Mouse (Mus musculus) gastrocnemius, postnatal 36 days (tissue): ENCODE measurements around the gene Col15a1. TPM values are rescaled to one million over a fixed set of nuclear protein-coding genes. Genes with fewer than 3 reads are reported as not detected.

Experiments used
- DNase-seq, 2 experiments: peaks; one replicate each; pipeline ENCODE4 v3.0.0; 2022
- intact Hi-C: fragments of 180-260 bp; cut with DNase I; formaldehyde crosslinking; loops from one replicate; pipeline ENCODE4 v1.15.1; 2025
- total RNA-seq, 2 experiments: library from RNA; stranded (reverse); gene quantifications; 2 replicates each; pipeline ENCODE4 v1.2.3; 2021

Gene Col15a1
- total RNA-seq, 2 experiments from 2014 or later, result 44.6 to 76.0 TPM

DNA sequence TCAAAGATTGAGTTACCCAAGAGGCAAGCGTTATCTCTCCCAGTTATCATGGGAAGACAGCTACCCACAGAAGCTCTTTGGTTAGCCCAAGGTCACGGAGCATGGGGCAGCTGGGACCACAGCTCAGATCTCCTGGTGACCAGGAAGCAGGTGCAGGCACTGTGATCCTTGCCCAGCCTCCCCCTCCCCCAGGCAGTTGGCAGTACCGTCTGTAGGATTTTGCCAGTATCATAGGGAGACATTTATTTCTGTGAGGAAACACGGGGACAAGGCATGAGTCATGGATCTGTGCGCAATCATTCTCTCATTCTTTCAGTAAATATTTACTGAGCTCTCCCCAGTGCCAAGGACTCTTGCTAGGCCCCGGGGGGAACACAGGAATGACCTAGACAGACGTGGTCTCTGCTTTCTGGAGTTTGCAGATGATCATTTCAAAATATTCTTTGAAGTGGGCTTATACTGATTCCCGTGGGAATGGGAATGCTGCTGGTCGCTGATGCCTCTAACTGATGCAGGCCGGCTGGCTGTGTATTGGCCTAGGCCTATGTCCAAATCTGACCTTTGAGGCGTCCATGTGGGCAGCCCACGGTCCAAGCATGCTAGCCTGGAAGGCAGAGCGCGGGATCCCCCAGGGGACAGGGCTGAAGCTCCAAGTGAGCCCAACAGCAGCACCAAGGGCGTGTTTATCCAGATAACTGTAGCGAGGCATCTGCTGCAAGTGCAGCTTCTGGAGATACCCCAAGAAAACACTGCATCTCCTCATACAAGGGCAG lies 86.0 kb downstream of the Col15a1 start:
- intact Hi-C loops, result no loop called here
- peak; percentile 76 to 79 for DNase-seq

DNA sequence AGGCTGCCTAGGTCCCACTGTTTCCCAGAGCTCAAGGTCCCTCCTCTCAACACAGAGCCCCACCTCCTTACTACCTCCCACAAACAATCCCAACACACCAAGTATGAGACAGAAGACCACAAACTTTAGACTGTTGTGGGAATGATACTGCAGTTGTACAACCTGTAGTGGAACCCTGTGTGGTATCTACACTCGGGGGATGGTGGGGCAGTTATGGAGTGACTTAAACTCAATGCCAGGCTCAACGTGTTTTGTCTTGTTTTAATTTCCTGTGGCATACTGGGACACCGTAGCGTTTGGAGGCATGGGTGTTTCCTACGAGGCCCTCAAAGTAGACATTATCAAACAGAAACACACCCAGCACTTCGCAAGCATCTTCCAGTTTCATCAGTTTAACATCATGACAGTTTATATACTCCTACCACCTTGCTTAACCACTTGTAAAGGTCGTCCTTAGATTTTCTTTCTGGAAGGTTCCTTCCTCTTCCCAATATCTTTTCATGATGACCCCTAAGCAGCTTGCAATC lies 86.6 kb downstream of the Col15a1 start:
- intact Hi-C loops, result no loop called here

DNA sequence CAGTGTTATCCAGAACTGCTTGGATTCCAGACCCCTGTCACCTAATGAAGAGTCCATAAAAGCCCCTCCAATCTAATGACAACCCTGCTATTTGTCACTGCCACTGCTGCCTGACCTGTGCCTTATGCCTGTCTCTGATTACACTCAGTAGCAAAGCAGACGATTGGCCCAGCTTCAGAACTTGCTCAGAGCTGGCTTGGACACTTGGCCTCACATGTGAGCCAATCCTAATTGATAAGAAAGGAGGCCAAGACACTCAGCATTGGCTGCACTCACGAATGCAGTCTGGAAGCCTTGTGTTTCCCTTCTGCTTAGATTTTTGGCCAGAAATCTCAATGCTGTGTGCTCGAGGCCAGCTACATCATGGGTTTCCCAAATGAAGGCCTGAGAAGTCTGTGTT lies 87.6 kb downstream of the Col15a1 start:
- peak; percentile 42 to 56 for DNase-seq
- intact Hi-C loops, result no loop called here

More for the DNA sequence above, 86.6 kb downstream of the Col15a1 start:
- DNase-seq, result no peak

DNA sequence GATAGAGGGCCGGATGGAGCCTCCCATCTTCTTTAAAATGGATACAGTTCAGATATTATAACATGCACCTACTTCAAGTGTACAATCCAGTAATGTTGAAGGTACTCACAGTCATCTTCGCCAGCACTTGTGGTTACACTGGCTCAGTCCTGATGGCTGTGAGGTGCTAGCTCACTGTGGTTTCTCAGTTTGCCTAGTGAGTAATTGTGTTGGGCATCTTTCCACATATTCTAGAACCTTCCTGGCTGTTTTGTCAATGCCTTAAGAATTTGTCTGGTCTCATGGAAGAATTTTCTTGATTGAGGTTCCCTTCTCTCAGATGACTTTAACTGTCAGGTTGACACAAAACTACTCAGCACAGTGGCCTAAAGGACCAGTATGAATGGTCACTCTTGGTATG lies 92.7 kb downstream of the Col15a1 start:
- DNase-seq, result no peak
- intact Hi-C loops, result no loop called here

DNA sequence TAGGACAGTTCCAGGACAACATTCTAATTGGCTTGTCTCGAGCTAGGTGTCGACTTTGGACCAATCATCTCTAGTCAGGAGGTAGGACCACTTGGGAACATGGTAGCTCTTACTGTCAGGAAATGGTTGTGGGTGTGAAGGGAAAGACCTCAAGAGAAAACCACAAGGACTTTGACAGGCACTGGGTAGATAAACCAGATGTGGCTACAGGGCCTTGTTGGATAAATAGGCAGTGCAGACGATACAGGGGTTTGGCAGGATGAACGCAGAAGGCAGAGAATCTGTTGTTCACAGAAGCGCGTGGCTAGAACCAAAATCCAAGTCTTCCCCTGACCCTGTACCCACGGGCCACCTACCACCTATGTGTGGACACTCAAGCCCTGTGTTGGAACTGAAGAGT lies 94.6 kb downstream of the Col15a1 start:
- DNase-seq, result no peak

DNA sequence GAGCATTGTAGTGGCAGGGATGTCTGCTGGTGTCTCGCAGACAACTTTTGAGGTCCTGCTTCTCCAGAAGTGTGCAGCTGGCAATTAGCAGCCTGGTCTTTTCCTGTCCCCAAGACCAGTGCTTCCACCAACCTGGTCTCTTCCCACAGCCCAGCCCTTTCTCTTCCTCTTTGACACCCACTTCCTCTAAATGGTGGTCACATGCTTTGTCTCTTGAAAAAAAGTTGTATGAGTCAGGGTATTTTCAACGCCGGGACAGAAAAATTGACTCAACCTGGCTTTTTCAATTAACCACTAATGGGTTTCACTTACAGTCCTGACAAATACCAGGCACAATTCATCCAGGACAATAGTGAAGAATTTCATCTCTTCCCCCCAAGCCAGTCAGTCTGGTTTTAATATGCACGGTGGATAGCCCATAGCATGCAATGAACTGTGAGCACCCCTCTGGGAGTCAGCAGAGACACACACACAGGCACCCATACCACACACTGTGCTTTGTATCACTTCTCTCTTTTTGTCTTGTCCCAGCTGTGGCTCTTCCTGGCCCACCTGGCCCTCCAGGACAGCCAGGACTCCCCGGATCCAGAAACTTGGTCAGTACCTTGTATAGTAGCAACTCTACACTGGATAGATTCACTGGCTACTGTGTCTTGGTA lies 95.5 kb downstream of the Col15a1 start:
- intact Hi-C loops, result no loop called here
- no peak for DNase-seq

More for the DNA sequence above, 94.6 kb downstream of the Col15a1 start:
- intact Hi-C loops, result no loop called here

DNA sequence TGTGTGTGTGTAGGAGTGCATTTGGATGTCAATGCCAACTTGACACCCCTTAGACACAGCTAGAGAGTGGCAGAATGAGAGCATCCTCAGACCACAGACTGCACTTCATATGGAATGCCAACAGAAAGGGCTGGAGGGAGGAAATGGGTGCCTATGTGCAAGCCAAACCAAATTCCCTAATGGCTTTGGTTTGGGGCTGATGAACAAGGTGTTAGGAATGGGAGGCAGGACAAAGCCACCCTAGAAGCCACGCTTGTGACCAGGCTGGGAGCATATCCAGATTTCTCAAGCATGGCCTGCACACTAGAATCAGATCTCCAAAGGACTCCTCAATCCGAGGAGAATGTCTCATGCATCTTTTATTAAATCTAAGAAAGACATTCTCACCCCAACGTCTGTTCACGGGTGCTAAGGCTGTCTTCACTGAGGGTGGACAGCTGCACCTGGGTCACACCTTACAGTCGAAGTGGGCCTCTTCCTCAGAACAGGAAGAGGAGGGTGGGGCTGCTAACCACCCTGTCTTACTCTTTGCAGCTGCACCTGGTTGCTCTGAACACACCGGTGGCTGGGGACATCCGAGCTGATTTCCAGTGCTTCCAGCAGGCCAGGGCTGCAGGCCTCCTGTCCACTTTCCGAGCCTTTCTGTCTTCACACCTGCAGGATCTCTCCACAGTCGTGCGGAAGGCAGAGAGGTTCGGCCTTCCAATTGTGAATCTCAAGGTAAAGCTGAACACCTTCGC lies 102.1 kb downstream of the Col15a1 start:
- DNase-seq, result no peak
- intact Hi-C loops, result no loop called here

DNA sequence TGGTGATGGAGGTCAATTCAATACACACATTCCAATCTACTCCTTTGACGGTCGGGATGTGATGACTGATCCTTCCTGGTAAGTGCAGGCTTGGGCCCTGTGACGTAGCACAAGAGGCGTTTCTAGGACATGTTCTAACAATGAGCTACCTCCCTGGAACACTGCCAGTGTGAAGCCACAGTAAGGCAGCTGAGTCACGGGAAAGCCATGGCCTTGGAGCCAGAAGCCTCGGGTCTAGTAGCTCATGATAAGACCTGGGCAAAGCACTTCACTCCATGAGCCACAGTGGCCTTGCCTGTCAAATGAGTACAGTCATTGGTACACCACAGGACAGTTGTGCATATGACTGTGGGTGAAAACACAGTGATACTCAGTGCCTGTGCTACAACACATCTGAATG lies 102.9 kb downstream of the Col15a1 start:
- peak in 1 of 2 experiments; percentile 13 for DNase-seq
- intact Hi-C loops, result no loop called here

DNA sequence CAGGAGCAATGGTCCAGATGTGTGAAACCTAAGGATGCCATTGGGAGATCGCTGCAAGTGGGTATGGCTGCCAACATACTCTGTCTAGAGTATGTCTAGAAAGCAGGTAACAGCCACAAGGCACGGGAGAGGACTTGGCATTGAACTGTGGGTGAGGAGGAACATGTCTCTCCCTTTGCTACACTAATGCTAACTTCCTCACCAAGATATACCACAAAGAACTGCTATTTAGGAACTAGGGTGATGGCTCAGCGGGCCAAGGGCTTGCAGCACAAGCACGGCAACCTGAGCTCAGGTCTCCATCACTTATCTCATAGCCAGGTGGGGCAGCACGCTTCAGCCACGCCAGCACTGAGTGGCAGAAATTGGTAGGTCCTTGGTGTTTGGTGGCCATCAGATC lies 103.5 kb downstream of the Col15a1 start:
- intact Hi-C loops, result no loop called here
- DNase-seq, result no peak

DNA sequence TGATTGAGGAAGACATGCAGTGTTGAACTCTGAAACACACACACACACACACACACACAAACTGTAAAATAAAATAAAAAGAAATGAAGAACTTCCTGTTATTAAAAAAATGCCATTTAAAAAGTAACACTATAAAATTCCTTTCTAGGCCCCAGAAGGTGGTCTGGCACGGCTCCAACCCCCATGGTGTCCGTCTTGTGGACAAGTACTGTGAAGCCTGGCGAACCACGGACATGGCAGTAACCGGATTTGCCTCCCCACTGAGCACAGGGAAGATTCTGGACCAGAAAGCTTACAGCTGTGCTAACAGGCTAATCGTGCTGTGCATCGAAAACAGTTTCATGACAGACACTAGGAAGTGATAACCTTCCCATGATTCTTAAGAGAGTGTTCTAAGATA lies 104.0 kb downstream of the Col15a1 start:
- no peak for DNase-seq
- intact Hi-C loops, result no loop called here

DNA sequence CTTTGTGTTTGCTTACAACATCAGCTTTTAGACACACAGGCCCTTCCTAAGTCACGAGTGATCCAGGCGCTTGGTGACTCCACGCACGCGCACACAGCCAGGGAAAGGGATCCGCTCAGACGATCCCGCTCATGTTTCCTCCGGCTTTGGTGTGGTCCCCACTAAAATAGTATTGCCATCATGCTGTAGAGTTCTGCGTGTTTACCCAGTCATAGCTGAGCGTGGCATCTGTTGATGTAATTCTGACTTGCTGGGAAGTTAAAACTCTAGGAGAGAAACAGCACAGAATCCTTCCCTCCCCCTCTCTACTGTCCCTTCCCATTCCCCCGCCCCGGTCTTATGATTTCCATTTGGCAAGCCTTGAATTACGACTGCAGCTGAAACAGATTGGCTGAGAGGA lies 104.7 kb downstream of the Col15a1 start:
- peak in 1 of 2 experiments; percentile 28 for DNase-seq
- intact Hi-C loops, result no loop called here

DNA sequence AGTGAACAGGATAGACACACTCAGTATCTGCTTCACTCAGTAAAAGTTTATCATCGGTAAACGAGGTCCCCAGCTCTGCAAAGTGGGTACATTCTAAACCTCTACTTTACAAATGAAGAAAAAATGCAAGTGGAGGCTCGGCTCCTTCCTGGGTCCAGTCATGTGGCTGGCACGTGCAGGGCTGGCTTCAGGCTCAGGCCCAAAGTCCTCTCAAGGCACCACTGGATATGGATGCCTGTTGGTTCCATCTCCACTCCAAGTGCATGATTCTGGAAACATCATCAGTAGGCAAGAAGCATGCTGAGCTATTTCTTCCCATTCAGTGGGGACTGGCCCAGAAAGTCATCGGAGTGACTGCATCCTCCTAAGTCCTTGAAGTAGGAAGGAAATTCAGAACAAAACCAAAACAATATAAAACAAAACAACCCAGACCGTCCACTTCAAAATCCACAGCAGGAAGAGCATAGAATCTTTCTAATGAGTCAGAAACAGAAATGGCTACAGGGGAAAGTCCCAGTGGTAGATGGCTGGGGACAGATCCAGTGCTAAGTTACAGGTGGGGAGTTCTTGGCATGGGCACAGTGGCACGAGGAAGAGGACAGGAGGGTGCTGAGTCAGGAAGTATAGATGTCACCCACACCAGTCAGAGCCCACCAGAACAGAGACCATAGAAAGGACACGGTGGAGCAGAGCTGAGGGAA lies 105.9 kb downstream of the Col15a1 start:
- intact Hi-C loops, result no loop called here

DNA sequence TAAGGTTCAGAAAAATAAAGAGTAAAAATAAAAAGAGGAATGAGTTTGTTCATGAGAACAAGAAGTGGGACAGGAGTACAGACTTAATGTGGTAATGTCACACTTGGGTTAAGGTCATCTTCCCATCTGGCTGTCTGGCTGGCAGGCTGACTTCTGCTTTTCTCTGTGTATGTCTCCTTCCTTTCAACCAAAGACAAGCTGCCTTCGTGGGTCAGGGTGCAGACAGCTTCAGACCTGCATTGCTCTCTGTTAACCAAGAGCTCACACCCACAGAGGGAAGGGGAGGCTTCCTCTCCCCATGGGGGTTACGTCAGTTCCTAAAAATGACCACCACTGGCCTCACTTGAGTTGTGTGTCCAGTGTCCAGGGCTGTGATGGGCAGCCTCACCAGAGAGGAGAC lies 107.5 kb downstream of the Col15a1 start:
- DNase-seq, result no peak
- intact Hi-C loops, result no loop called here

More for the DNA sequence above, 105.9 kb downstream of the Col15a1 start:
- no peak for DNase-seq

DNA sequence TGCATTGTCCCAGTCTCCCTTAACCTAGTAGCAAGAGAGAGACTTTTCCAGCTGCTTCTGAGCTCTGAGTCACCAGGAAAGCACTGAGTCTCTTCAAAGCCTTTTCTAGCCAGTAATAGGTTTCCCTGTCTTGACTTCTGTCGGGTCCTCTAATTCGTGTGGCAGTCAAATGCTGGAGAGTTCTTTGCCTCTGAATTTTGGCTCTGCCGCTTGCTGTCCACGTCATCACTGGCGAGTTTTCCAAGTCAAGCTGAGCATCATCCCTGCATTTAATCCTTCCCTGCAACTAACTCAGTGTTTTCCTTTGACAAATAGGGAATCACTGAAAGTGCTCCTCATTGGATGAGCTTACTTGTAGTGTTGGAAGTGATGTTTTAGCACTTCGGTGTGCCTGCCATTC lies 108.5 kb downstream of the Col15a1 start:
- DNase-seq, result peak in 1 of 2 experiments; percentile 48
- intact Hi-C loops, result no loop called here

DNA sequence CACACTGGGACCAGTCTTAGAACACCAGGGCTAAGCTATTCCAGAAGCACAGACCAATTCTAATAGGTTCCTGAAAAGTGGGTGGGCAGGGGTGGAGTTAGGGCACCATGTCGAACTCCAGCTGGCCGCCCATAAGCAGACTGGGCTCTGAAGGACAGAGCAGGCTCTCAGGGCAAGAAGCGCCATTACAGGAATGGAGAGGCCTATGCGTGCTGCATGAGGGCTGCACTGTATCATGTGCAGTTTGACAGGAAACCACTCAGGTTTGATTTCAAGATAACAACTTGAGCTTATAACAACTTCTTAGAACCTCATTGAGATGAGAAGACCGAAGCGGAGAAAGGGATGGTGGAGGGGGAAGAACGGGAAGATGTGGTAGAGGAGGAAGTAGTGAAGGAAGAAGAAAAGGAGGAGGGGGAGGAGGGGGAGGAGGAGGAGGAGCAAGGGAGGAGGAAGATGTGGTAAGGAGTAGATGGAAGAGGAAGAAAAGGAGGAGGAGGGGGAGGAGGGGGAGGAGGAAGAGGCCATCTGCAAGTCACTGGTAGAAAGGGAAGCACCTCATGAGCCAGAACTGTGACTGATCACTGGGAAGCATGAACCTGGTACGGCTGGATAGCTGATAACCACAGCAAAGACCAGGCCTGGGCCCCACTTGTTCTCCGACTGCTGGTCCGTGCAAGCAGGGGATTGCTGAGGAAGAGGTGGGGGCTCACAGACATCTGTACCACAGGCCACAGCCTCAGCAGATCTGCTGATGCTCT lies 111.8 kb downstream of the Col15a1 start:
- intact Hi-C loops, result no loop called here
- no peak for DNase-seq

DNA sequence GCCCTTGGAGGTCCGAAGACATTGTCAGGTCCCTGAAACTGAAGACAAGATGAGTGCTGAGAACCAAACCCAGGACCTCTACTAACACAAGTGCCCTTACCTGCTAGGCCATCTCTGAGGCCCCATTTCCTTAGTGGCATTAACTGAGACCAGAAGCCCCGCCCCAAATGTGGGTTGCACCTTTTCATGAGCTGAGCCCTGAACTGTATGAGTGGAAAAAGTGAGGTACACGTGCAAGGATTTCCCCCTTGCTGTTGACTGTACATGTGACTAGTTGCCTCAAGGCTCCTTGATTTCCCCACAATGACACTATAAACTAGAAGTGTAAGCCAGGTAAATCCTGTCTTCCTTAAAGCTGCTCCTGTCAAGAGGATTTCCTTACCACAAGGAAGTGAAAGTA lies 114.4 kb downstream of the Col15a1 start:
- no peak for DNase-seq
- intact Hi-C loops, result no loop called here

DNA sequence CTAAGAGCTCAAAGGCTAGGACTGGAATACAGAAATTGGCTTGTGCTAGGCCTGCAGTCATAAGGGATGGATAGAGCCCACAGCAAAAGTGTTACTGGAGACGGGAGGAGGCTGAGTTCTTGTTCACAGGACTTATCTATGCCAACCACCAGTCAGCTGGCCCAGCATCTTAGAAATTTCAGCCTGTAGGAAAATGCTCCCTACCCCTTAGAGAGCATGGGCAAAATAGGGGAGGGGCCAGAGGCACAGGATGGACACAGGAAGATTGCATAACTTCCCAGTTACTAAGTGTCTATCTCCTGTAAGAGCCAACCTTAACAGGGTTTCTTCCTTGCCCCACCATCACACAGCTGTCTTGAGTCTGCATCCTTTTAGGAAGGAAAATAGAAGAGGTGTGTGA lies 116.2 kb downstream of the Col15a1 start:
- DNase-seq, result no peak
- intact Hi-C loops, result no loop called here

DNA sequence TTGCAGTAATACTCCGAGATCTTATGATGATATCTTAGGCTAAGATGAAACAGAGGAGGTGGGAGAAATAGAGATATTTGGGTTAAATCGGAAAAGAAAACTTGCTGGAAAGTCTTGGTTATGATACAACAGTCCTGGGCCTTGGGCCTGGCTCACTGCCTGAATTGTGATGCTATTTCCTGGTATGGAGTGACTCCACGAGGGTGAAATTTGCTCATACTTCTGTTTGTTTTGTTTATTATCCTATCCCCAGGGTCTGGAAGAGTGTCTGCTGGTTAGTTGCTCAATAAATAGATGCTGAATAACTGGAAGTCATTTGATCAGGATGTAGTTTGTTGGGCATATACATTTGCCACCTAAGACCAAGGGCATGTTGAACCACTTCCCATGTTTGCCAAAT lies 119.8 kb downstream of the Col15a1 start:
- DNase-seq, result no peak
- intact Hi-C loops, result no loop called here

DNA sequence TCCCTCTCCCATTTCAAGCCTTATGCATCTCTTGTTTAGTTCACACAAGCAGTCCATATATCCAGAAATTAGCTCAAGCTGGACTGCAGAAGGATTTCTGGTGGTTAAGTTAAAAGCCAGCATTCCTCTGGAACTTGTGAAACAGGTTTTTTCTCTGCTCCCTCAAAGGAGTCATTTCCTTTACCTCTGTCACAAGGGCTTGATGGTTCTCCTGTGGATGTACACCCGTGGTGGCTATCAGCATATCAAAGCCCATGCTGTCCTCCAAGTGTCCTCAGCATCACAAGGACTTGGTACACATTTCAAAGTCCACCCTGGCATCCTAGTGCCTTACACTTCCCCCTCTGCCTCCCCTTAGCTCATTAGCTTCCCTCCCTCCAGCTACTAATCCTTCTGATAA lies 121.3 kb downstream of the Col15a1 start:
- intact Hi-C loops, result no loop called here
- no peak for DNase-seq
